Mouse (Mus musculus) midbrain, postnatal 0 days (tissue): ENCODE data around the gene Slc25a21. TPM values are rescaled to one million over a fixed set of nuclear protein-coding genes. Genes with fewer than 3 reads are reported as not detected.

Experiments used
- ATAC-seq: fragments of 200-750 bp; cut with Nextera tagmentation; 2 replicates; pipeline ENCODE4 v1.8.0; 2017; ENCODE audit warnings: moderate number of reproducible peaks, mild to moderate bottlenecking, moderate TSS enrichment, moderate library complexity; ENCODE audit not compliant: low FRiP score
- DNase-seq: peaks from one replicate; pipeline ENCODE4 v3.0.0-alpha.2; 2015; ENCODE audit warnings: low spot score
- H3K27ac ChIP-seq: fragments of 300-500 bp; sonication (generic); 2 replicates; pipeline ENCODE4 v1.5.1; 2014; ENCODE audit warnings: low read depth, mild to moderate bottlenecking, low read length, mixed read lengths
- H3K27me3 ChIP-seq: fragments of 300-500 bp; sonication (generic); 2 replicates; pipeline ENCODE4 v1.6.1; 2014; ENCODE audit warnings: low read length, control low read depth, mixed read lengths; ENCODE audit not compliant: insufficient read depth
- H3K36me3 ChIP-seq: fragments of 300-500 bp; sonication (generic); 2 replicates; pipeline ENCODE4 v1.6.1; 2014; ENCODE audit warnings: low read length, control low read depth, mixed read lengths; ENCODE audit not compliant: insufficient read depth
- H3K4me1 ChIP-seq: fragments of 300-500 bp; sonication (generic); 2 replicates; pipeline ENCODE4 v1.6.1; 2014; ENCODE audit warnings: mild to moderate bottlenecking, control low read depth, antibody characterized with exemption, low read length, mixed read lengths; ENCODE audit not compliant: insufficient read depth
- H3K4me2 ChIP-seq: fragments of 300-500 bp; sonication (generic); 2 replicates; pipeline ENCODE4 v1.6.1; 2014; ENCODE audit warnings: low read depth, mild to moderate bottlenecking, low read length, mixed read lengths; ENCODE audit not compliant: poor library complexity, severe bottlenecking
- H3K4me3 ChIP-seq: fragments of 300-500 bp; sonication (generic); 2 replicates; pipeline ENCODE4 v1.5.1; 2014; ENCODE audit warnings: low read depth, mild to moderate bottlenecking, low read length, moderate library complexity
- H3K9ac ChIP-seq: fragments of 300-500 bp; sonication (generic); replicated peaks from 2 replicates; pipeline ENCODE4 v1.6.1; 2014; ENCODE audit warnings: mild to moderate bottlenecking, low read length, moderate library complexity, mixed read lengths; ENCODE audit not compliant: poor library complexity, severe bottlenecking
- H3K9me3 ChIP-seq: fragments of 300-500 bp; sonication (generic); 2 replicates; pipeline ENCODE4 v1.6.1; 2016; ENCODE audit warnings: low read length, control low read depth
- CTCF ChIP-seq: IDR thresholded peaks from 2 replicates; pipeline ENCODE4 v1.5.1; 2016; ENCODE audit warnings: antibody characterized with exemption, mild to moderate bottlenecking
- WGBS: fragments of 180-500 bp; shearing (Covaris S2); extraction: QIAGEN DNeasy Blood & Tissue Kit; methylation state at CpG from one replicate; pipeline ENCODE4 v1.1.7; 2014; 5-methylcytosine and 5-hydroxymethylcytosine counted together
- polyA plus RNA-seq: library from polyadenylated mRNA; unstranded; fragments of >200 nt; fragmentation: Nextera tagmentation; extraction: Ambion mirVana; gene quantifications from 2 replicates; pipeline ENCODE4 v1.2.1, GENCODE M21; 2015
- total RNA-seq: library from RNA; depleted of rRNA; stranded (reverse); fragments of >200 nt; gene quantifications from 2 replicates; pipeline ENCODE4 v1.2.3, GENCODE M21; 2014

The Slc25a21 gene
- total and polyA plus RNA-seq, 2 experiments from 2014 or later = 0.11 TPM; not detected in 1

DNA sequence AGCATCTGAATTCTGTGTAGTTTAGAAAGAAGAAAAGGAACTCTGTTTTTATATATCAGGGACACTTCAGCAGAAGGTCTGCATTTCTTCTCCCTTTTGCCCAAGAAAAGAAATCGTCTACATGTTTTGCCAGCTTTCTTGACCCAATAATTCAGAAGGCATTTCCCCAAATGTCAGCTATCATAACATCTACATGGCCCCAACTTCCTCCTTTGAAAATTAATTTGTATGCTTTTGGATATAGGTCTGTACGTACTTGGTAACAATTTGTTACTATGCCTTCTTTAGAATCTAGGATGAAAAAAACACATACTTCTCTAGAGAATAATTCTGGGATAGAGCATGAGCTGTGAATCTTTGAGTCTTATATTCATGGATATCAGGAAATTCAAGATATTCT is 34.0 kb downstream of the Slc25a21 start:
- TF ChIP-seq CTCF = no peak
- no peak overlapping the region for H3K4me3 ChIP-seq
- H3K4me2 ChIP-seq = no peak overlapping the region
- no peaks in the 10 kb centered on the region for H3K4me1 ChIP-seq
- 74% methylated on average over 2 of the region's 2 CpGs for WGBS
- no peaks in the 10 kb centered on the region for H3K9me3 ChIP-seq
- H3K27me3 ChIP-seq = no peaks in the 10 kb centered on the region
- DNase-seq = no peak
- H3K36me3 ChIP-seq = no peaks in the 10 kb centered on the region
- H3K9ac ChIP-seq = no peak overlapping the region
- ATAC-seq = no peak
- H3K27ac ChIP-seq = no peak overlapping the region

DNA sequence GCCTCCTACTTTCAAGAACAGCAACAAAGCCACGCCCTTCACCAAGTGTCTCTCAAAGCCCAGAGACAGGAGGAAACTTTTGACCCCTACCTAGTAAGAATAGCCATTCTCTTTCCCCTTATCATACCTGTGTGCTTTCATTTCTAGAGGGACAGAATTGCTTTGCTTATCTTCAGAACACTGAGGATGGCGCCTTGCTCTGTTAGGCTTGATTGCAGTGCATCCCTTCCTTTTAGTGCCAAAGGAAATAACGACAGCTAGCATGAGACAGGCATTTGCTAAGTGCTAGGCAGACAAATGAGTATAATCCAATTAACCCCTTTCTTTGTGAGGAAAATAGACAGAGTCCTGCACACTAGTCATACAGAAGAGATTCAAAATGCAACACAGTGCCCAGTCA is 34.4 kb downstream of the Slc25a21 start:
- Histone ChIP-seq H3K36me3 (no peaks in the 10 kb centered on the region), H3K4me3 (no peak overlapping the region), H3K9ac (no peak overlapping the region), H3K4me2 (no peak overlapping the region), H3K9me3 (no peaks in the 10 kb centered on the region), H3K27me3 (no peaks in the 10 kb centered on the region), H3K4me1 (no peaks in the 10 kb centered on the region), H3K27ac (no peak overlapping the region)
- TF ChIP-seq CTCF = no peak
- DNase-seq = no peak
- ATAC-seq = no peak
- 69% methylated on average over 3 of the region's 3 CpGs for WGBS

DNA sequence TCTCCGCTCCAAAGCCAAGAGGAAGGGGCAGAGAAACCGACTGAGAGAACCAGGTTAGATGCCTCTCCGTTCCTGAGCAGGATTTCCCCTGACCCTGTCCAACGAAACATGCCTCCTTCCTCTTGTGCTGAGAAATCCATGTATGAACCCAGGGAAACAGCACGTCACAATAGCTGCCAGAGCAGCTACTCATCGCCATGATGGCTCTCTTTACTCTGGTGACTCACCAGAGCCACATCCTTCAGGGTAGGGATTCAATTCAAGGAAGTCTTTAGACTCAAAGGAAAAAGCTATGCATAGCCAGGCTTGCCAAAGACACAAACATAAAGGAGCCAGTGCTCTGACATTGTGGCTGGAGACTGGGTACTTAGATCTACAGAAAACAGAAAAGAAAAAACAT is 37.4 kb downstream of the Slc25a21 start:
- no peak overlapping the region for H3K4me3 ChIP-seq
- DNase-seq (no peak), ATAC-seq (no peak)
- WGBS = 78% methylated on average over 6 of the region's 6 CpGs
- no peak overlapping the region for H3K9ac ChIP-seq
- TF ChIP-seq CTCF = no peak
- no peaks in the 10 kb centered on the region for H3K4me1 ChIP-seq
- no peak overlapping the region for H3K27ac ChIP-seq
- H3K36me3 ChIP-seq = no peaks in the 10 kb centered on the region
- H3K9me3 ChIP-seq = no peaks in the 10 kb centered on the region
- H3K27me3 ChIP-seq = no peaks in the 10 kb centered on the region
- no peak overlapping the region for H3K4me2 ChIP-seq

DNA sequence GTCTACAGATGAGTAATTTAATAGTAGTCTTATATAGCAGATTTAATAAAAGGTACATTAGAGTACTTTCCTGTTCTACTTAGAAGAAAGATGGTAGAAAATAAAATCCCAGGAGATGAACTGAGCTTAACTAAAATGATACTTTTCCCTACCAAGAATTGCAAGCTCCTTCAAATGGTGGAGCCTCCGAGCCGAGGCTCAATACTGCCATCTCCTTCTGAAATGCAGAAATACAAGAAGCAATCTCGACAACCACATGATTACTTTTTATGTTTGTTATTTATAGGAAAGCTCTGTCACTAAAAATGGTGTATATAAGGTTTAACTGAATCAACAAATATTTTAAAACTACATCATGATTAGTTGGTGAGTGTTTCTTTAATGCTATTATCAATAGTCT is 39.0 kb downstream of the Slc25a21 start:
- H3K4me1 ChIP-seq = no peaks in the 10 kb centered on the region
- no peaks in the 10 kb centered on the region for H3K9me3 ChIP-seq
- DNase-seq = peak; percentile 17
- H3K4me3 ChIP-seq = no peak overlapping the region
- no peak overlapping the region for H3K9ac ChIP-seq
- peak; percentile 64 for TF ChIP-seq CTCF
- no peak overlapping the region for H3K4me2 ChIP-seq
- ATAC-seq = no peak
- 61% methylated on average over 3 of the region's 3 CpGs for WGBS
- no peaks in the 10 kb centered on the region for H3K36me3 ChIP-seq
- H3K27me3 ChIP-seq = no peaks in the 10 kb centered on the region
- H3K27ac ChIP-seq = no peak overlapping the region

DNA sequence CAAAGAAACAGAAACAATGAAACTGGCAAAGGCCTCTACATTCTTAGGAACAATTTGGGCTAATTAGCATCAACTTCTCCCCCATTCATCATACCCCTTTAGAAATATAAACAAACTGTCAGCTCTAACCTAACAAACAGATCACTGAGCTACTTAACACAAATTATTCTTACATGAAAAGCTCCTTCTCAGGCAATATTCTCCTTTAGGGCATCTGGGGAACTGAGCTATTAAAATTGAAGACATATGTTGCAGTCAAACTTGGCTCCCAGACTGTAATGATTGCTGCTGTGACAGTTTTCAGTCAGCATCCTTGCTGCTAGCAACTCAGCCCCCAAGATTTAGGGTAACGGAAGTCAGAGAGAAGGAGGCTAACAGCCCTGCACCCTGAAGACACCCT is 58.3 kb downstream of the Slc25a21 start:
- 74% methylated on average over 1 of the region's 1 CpGs for WGBS

DNA sequence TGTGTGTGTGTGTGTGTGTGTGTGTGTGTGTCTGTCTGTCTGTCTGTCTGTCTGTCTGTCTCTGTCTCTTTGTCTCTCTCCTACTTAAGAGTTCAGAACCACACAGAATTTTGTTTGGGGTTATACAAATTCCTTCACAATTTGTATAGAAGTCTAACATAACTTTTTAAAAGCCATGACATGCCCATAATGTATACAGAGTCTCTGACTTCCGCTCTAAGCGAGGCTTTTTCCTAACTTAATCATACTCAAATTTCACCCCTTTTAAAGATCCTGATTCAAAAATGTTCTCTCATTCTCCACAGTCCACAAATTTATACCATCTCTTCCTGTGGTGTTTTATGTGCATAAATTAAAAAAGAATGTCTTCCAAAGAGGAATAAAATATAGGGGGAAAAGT is 59.5 kb downstream of the Slc25a21 start:
- no peak overlapping the region for H3K4me3 ChIP-seq
- H3K4me2 ChIP-seq = no peak overlapping the region
- H3K9me3 ChIP-seq = no peaks in the 10 kb centered on the region
- H3K4me1 ChIP-seq = no peaks in the 10 kb centered on the region
- DNase-seq = no peak
- H3K36me3 ChIP-seq = no peaks in the 10 kb centered on the region
- H3K27ac ChIP-seq = no peak overlapping the region
- no peak overlapping the region for H3K9ac ChIP-seq
- no peak for TF ChIP-seq CTCF
- H3K27me3 ChIP-seq = no peaks in the 10 kb centered on the region
- 87% methylated on average over 2 of the region's 2 CpGs for WGBS
- no peak for ATAC-seq

More for the DNA sequence above, 58.3 kb downstream of the Slc25a21 start:
- DNase-seq (peak; percentile 3), ATAC-seq (no peak)
- Histone ChIP-seq H3K4me2 (no peak overlapping the region), H3K36me3 (no peaks in the 10 kb centered on the region), H3K4me1 (no peaks in the 10 kb centered on the region), H3K27me3 (no peaks in the 10 kb centered on the region), H3K27ac (no peak overlapping the region), H3K9ac (no peak overlapping the region), H3K9me3 (no peaks in the 10 kb centered on the region), H3K4me3 (no peak overlapping the region)
- no peak for TF ChIP-seq CTCF
